Mouse (Mus musculus): Measurements from ENCODE around the gene Klf9.

- TF ChIP-seq GATA1 (IDR thresholded peaks at IDR 0.05; ENCODE audit: low read length) (no peak), TAL1 (IDR thresholded peaks at IDR 0.05; ENCODE audit: low read length) (no peak)
Measured at GRCm38 (mm10) chr19:23164651-23165240, 23.7 kb downstream of the Klf9 start.
